Mouse (Mus musculus) hindbrain, embryonic 11.5 days (tissue): ENCODE data around the gene Sp2. TPM values are rescaled to one million over a fixed set of nuclear protein-coding genes. Genes with fewer than 3 reads are reported as not detected.

Experiments used
- ATAC-seq: fragments of 200-750 bp; cut with Nextera tagmentation; 2 replicates; pipeline ENCODE4 v1.8.0; 2017; ENCODE audit warnings: mild to moderate bottlenecking, moderate TSS enrichment, moderate library complexity; ENCODE audit not compliant: low FRiP score
- DNase-seq: peaks from one replicate; pipeline ENCODE4 v3.0.0-alpha.2; 2015; ENCODE audit warnings: low spot score
- H3K27ac ChIP-seq: fragments of 300-500 bp; sonication (generic); 2 replicates; pipeline ENCODE4 v1.5.1; 2014; ENCODE audit warnings: mild to moderate bottlenecking, low read depth, low read length
- H3K27me3 ChIP-seq: fragments of 300-500 bp; sonication (generic); 2 replicates; pipeline ENCODE4 v1.6.1; 2014; ENCODE audit warnings: mild to moderate bottlenecking, low read length, moderate library complexity, mixed read lengths; ENCODE audit not compliant: control insufficient read depth, insufficient read depth
- H3K36me3 ChIP-seq: fragments of 300-500 bp; sonication (generic); 2 replicates; pipeline ENCODE4 v1.6.1; 2014; ENCODE audit warnings: mild to moderate bottlenecking, low read length, moderate library complexity, mixed read lengths; ENCODE audit not compliant: control insufficient read depth, insufficient read depth
- H3K4me1 ChIP-seq: fragments of 300-500 bp; sonication (generic); replicated peaks from 2 replicates; pipeline ENCODE4 v1.6.1; 2014; ENCODE audit warnings: low read length, mixed read lengths; ENCODE audit not compliant: control insufficient read depth, insufficient read depth
- H3K4me2 ChIP-seq: fragments of 300-500 bp; sonication (generic); replicated peaks from 2 replicates; pipeline ENCODE4 v1.6.1; 2014; ENCODE audit warnings: mild to moderate bottlenecking, low read depth, low read length
- H3K4me3 ChIP-seq: fragments of 300-500 bp; sonication (generic); 2 replicates; pipeline ENCODE4 v1.5.1; 2014; ENCODE audit warnings: low read depth, low read length
- H3K9ac ChIP-seq: fragments of 300-500 bp; sonication (generic); 2 replicates; pipeline ENCODE4 v1.6.1; 2014; ENCODE audit warnings: low read depth, low read length
- H3K9me3 ChIP-seq: fragments of 300-500 bp; sonication (generic); 2 replicates; pipeline ENCODE4 v1.6.1; 2016; ENCODE audit warnings: low read length; ENCODE audit not compliant: control insufficient read depth
- WGBS: fragments of 180-500 bp; shearing (Covaris S2); extraction: QIAGEN DNeasy Blood & Tissue Kit; methylation state at CpG from one replicate; pipeline ENCODE4 v1.1.7; 2014; 5-methylcytosine and 5-hydroxymethylcytosine counted together
- polyA plus RNA-seq: library from polyadenylated mRNA; unstranded; fragments of >200 nt; fragmentation: Nextera tagmentation; extraction: Ambion mirVana; gene quantifications from 2 replicates; pipeline ENCODE4 v1.2.1, GENCODE M21; 2014

Sp2 gene
- polyA plus RNA-seq, 1 experiment from 2014 or later: 17.8 TPM

DNA sequence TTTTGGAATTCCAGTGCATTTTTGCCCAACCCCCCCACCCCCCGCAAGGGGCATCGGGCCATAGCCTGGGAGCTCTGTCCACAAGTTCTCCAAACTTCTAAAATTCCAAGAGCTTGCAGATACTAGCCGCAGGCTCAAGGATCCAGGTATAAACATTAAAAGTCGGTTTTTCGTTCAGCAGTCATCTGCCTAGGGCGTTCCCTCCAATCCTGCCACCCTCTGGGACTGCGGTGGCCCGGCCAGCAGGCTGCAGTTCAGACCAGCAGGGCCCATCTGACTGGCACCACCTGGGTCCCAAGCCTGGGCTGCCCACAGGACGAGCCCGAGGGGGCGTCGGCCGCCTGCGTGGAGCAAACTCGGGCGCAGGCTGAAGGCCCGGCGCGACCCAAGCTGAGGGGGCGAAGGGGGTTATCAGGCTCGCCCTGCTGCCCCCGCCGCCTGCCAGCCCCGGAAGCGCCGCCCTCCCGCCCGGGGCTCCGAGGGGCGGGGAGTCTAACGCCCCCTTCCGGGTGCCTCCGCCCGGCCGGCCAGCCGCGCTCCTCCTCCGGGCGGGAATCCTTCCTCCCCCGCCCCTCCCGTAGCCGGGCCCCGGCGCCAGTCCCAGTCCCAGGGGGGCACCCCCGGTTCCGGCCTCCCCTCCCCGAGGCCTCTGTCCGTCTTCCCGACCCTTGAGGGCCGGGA, 5.7 kb downstream of the Sp2 start:
- Histone ChIP-seq H3K4me2 (peak overlapping the region; percentile 76), H3K4me1 (peaks cover 8% of the 10 kb centered on the region), H3K4me3 (peak overlapping the region; percentile 94), H3K9me3 (no peaks in the 10 kb centered on the region), H3K27ac (peak overlapping the region; percentile 95), H3K27me3 (no peaks in the 10 kb centered on the region), H3K36me3 (no peaks in the 10 kb centered on the region), H3K9ac (peak overlapping the region; percentile 94)
- ATAC-seq (peak; percentile 78), DNase-seq (peak; percentile 91)
- WGBS: 2% methylated on average over 39 of the region's 50 CpGs

DNA sequence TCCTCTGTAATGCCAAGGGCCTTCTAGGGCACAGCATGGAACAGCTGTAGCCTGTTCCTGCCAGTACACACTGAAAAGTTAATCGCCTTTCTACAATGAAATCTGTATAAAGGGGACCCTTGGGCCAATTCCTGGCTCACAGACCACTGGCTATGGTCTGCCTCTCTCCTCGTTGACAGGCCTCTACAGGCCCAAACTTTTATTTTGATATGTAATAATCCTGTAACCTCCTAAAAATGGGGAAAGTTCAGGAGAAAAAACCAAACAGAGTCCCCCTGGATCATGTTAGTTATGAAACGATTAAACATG, 6.4 kb downstream of the Sp2 start:
- ATAC-seq: no peak
- no peaks in the 10 kb centered on the region for H3K9me3 ChIP-seq
- peak overlapping the region; percentile 94; the same call in 1 of the 2 replicates for H3K9ac ChIP-seq
- DNase-seq: no peak
- 60% methylated on average over 3 of the region's 3 CpGs for WGBS
- H3K27me3 ChIP-seq: no peaks in the 10 kb centered on the region
- H3K4me2 ChIP-seq: peak overlapping the region; percentile 76
- peaks cover 8% of the 10 kb centered on the region for H3K4me1 ChIP-seq
- no peak overlapping the region for H3K27ac ChIP-seq
- H3K4me3 ChIP-seq: peak overlapping the region; percentile 94
- no peaks in the 10 kb centered on the region for H3K36me3 ChIP-seq

DNA sequence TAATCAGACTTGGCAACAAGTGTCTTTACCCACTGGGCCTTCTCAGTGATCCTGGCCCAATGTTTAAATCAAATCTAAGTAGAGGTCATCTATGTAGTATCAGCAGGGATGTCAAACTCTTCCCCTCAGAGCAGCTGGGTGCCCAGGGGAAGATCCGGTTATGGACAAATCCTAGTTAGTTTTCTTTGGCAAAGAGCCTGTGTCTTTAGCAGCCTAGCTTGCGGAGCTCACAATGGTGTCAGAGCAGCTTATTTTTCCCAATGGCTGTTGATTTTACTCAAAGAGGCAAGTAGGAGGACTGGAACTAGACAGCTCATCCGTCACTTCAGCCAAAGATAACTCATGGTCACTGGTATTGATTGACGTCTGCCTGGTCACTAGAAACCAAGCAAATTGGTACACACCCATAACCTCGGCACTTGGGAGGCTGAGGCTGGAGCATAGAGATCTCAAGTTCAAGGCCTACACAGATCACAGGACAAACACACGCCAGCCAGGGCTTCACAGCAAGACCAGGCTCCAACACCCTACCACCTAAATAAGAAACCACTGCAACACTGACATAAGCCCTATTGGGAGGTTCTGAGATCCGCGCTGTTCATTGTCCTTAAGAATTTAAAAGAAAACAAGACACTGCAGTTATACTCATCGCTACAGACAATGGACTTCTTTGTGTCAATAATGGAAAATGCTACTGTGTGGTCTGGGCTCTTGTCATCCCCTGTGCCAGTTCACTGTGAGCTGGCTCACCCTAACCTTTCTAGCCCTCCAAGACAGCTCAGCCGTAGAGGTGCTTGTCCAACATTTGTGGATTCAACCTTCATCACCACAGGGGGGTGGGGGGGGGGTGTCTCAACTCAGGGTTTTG, 7.0 kb downstream of the Sp2 start:
- Histone ChIP-seq H3K27me3 (no peaks in the 10 kb centered on the region), H3K4me3 (peak overlapping the region; percentile 94; the same call in 1 of the 2 replicates), H3K9me3 (no peaks in the 10 kb centered on the region), H3K4me2 (peak overlapping the region; percentile 76; the same call in 1 of the 2 replicates), H3K36me3 (no peaks in the 10 kb centered on the region), H3K4me1 (peaks cover 8% of the 10 kb centered on the region), H3K9ac (no peak overlapping the region), H3K27ac (no peak overlapping the region)
- WGBS: 81% methylated on average over 10 of the region's 10 CpGs
- no peak for ATAC-seq
- DNase-seq: no peak

DNA sequence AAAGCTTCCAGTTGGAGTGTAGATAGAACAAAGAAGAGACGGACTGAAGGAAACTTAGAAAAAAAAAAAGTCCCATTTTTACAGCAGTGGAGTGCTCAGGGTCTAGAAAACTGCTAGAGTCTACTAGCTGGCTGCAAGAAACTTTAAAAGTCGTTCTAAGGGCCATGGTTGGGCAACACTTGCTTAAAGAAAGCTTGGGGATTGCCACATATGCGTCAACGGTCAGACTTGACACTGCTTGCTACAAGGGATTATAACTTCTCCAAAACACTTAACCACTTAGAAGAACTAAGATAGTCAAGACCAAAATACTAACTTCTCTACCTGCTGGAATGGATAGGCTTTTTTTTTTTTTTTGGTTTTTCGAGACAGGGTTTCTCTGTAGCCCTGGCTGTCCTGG, 7.9 kb downstream of the Sp2 start:
- no peaks in the 10 kb centered on the region for H3K9me3 ChIP-seq
- H3K27me3 ChIP-seq: no peaks in the 10 kb centered on the region
- DNase-seq (no peak), ATAC-seq (no peak)
- H3K36me3 ChIP-seq: no peaks in the 10 kb centered on the region
- no peak overlapping the region for H3K27ac ChIP-seq
- H3K4me3 ChIP-seq: no peak overlapping the region
- no peak overlapping the region for H3K9ac ChIP-seq
- WGBS: 85% methylated on average over 5 of the region's 5 CpGs
- peaks cover 8% of the 10 kb centered on the region for H3K4me1 ChIP-seq
- no peak overlapping the region for H3K4me2 ChIP-seq

DNA sequence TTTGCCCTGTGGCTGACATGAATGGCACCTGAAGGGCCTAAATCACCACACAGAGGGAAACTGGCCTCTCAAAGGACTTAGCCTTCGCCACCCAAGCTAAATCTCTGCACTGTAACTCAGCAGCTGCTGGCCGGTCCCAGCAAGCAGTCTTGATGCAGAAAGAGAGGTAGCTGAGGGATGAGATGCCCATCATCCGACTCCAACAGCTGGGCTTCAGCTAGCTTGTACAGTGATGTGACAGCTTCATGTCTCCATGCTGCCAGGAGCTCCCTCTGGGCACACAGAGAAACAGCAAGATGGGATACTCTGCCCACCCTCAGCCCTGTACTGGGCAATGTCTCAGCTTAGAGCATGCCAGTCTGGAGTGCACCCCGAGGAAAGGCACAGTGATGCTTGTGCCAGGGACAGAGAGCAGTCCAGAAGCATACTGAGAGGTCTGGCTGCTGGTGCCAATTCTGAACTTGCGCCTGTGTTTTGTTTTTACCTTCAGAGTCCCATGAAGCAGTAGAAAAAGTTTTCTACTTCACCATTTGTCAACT, 9.3 kb downstream of the Sp2 start:
- ATAC-seq (no peak), DNase-seq (no peak)
- Histone ChIP-seq H3K27me3 (no peaks in the 10 kb centered on the region), H3K4me2 (no peak overlapping the region), H3K4me1 (peaks cover 9% of the 10 kb centered on the region), H3K27ac (no peak overlapping the region), H3K36me3 (no peaks in the 10 kb centered on the region), H3K9me3 (no peaks in the 10 kb centered on the region), H3K4me3 (no peak overlapping the region), H3K9ac (no peak overlapping the region)
- WGBS: 93% methylated on average over 5 of the region's 5 CpGs

DNA sequence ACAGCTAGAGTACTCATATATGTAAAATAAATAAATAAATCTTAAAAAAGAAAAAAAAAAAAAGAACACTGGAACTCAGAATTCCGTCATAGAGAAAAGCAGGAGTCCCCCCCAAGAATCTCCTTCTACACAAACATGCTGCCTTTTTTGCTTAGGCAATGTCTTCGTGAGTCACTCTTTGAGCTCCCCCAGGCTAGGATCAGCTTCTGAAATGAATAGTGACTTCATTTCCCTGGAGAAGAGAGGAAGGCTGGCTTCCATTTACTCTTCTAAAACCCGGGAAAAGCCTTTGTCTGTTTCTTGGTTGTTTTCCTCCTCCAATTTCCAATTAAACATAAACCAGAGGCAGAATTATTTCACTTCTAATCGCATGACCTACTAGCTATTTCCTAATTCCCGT, 9.9 kb downstream of the Sp2 start:
- Histone ChIP-seq H3K27ac (no peak overlapping the region), H3K9ac (no peak overlapping the region), H3K36me3 (no peaks in the 10 kb centered on the region), H3K4me3 (no peak overlapping the region), H3K4me1 (peaks cover 7% of the 10 kb centered on the region; the same call in 1 of the 2 replicates), H3K27me3 (no peaks in the 10 kb centered on the region), H3K4me2 (no peak overlapping the region), H3K9me3 (no peaks in the 10 kb centered on the region)
- no peak for ATAC-seq
- DNase-seq: no peak
- 86% methylated on average over 5 of the region's 5 CpGs for WGBS

DNA sequence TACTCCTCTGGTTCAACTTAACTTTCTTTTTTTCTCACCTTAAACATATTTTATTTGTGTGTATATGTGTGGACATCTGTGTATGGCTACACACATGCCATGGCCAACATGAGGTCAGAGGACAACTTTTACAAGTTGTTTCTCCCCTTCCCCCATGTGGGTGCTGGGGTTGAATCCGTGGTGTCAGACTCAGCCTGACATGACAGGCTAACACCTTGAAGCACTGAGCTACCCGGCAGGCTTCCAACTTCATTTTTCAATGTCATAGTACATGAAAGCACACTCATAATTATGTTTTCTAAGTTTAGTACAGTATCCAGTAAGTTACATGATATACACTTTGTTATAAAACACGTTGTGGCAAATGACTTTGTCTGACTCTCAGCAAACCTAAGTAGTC, 12.4 kb downstream of the Sp2 start:
- Histone ChIP-seq H3K27me3 (no peaks in the 10 kb centered on the region), H3K27ac (no peak overlapping the region), H3K9ac (no peak overlapping the region), H3K9me3 (no peaks in the 10 kb centered on the region), H3K4me3 (no peak overlapping the region), H3K4me2 (no peak overlapping the region), H3K4me1 (0 out of 2 replicates have a peak, but pooled peaks cover 2% of the 10 kb centered on the region), H3K36me3 (no peaks in the 10 kb centered on the region)
- WGBS: 84% methylated on average over 3 of the region's 3 CpGs
- ATAC-seq (no peak), DNase-seq (no peak)

DNA sequence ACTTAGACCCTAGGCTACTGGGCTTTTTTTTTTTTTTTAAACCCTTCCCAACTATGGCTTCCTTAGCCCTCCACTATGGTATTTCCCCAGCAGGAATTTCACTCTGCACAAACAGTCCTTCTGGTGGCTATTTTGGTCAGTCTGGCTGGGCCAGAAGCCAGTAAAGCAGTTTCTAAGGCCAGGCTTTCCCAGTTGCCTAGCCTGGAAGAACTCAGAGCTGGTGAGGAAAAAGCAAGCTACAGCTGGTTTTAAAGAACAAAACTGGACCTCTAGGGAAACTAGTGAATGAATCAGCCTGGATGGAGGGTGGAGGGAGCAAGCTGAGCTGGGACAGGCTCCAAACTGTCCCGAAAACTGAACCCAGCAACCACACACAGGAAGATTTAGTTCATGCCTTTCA, 13.0 kb downstream of the Sp2 start:
- Histone ChIP-seq H3K9ac (no peak overlapping the region), H3K36me3 (no peaks in the 10 kb centered on the region), H3K9me3 (no peaks in the 10 kb centered on the region), H3K4me1 (0 out of 2 replicates have a peak, but pooled peaks cover 2% of the 10 kb centered on the region), H3K27me3 (no peaks in the 10 kb centered on the region), H3K4me3 (no peak overlapping the region), H3K4me2 (no peak overlapping the region), H3K27ac (no peak overlapping the region)
- ATAC-seq: no peak
- WGBS: 85% methylated on average over 1 of the region's 1 CpGs
- no peak for DNase-seq
